Mouse (Mus musculus) embryonic fibroblast, embryonic 13.5 days (primary cell): ENCODE results near the gene Nhlh1. TPM values are rescaled to one million over a fixed set of nuclear protein-coding genes. Genes with fewer than 3 reads are reported as not detected.

ENCODE experiments used
- H3K27ac ChIP-seq: 2 replicates; pipeline ENCODE4 v1.5.1; 2012; ENCODE audit warnings: low read length, control low read depth, inconsistent platforms; ENCODE audit not compliant: insufficient read depth
- H3K4me1 ChIP-seq: 2 replicates; pipeline ENCODE4 v1.6.1; 2011; ENCODE audit warnings: low read length; ENCODE audit not compliant: control insufficient read depth, insufficient read depth
- H3K4me3 ChIP-seq: 2 replicates; pipeline ENCODE4 v1.5.1; 2011; ENCODE audit warnings: mild to moderate bottlenecking, control low read depth, low read length; ENCODE audit not compliant: insufficient read depth
- CTCF ChIP-seq: IDR thresholded peaks from 2 replicates; pipeline ENCODE4 v1.5.1; 2011; ENCODE audit warnings: mild to moderate bottlenecking, control low read depth, low read length, moderate library complexity, borderline replicate concordance; ENCODE audit not compliant: insufficient read depth
- POLR2A ChIP-seq: IDR thresholded peaks from 2 replicates; pipeline ENCODE4 v1.6.1; 2011; ENCODE audit warnings: low read depth, mild to moderate bottlenecking, control low read depth, low read length, moderate library complexity
- polyA plus RNA-seq: library from polyadenylated mRNA; stranded (reverse); fragments of >200 nt; gene quantifications from 2 replicates; pipeline ENCODE4 v1.2.4, GENCODE M21; 2011; ENCODE audit warnings: low read depth; ENCODE audit not compliant: missing spikeins, insufficient read length

The Nhlh1 gene
- polyA plus RNA-seq, 1 experiment: not detected

- H3K27ac ChIP-seq: no peak overlapping the region
- TF ChIP-seq CTCF (no peak), POLR2A (no peak)
- H3K4me1 ChIP-seq: no peaks in the 10 kb centered on the region
- H3K4me3 ChIP-seq: no peak overlapping the region
Observed at GRCm38 (mm10) chr1:172016660-172017516, 40.5 kb downstream of the Nhlh1 start.

- Histone ChIP-seq H3K4me1 (no peaks in the 10 kb centered on the region), H3K4me3 (no peak overlapping the region), H3K27ac (no peak overlapping the region)
- TF ChIP-seq CTCF (no peak), POLR2A (no peak)
Observed at GRCm38 (mm10) chr1:172016031-172016430, 41.3 kb downstream of the Nhlh1 start.

GRCm38 (mm10) chr1:172015312-172015939 lies 41.9 kb downstream of the Nhlh1 start:
- Histone ChIP-seq H3K4me1 (no peaks in the 10 kb centered on the region), H3K27ac (no peak overlapping the region)

GRCm38 (mm10) chr1:172014771-172015170 lies 42.6 kb downstream of the Nhlh1 start:
- Histone ChIP-seq H3K27ac (no peak overlapping the region), H3K4me3 (no peak overlapping the region), H3K4me1 (no peaks in the 10 kb centered on the region)
- TF ChIP-seq POLR2A: no peak
- no peak for TF ChIP-seq CTCF

More at GRCm38 (mm10) chr1:172015312-172015939, 41.9 kb downstream of the Nhlh1 start:
- H3K4me3 ChIP-seq: no peak overlapping the region
- no peak for TF ChIP-seq CTCF
- no peak for TF ChIP-seq POLR2A

- H3K27ac ChIP-seq: no peak overlapping the region
- H3K4me1 ChIP-seq: no peaks in the 10 kb centered on the region
- H3K4me3 ChIP-seq: no peak overlapping the region
- TF ChIP-seq CTCF: peak; percentile 65; the same call in 1 of the 2 replicates
- no peak for TF ChIP-seq POLR2A
Observed at GRCm38 (mm10) chr1:172012030-172012429, 45.3 kb downstream of the Nhlh1 start.

GRCm38 (mm10) chr1:172010042-172010824 lies 47.1 kb downstream of the Nhlh1 start:
- Histone ChIP-seq H3K27ac (no peak overlapping the region), H3K4me3 (no peak overlapping the region), H3K4me1 (no peaks in the 10 kb centered on the region)
- TF ChIP-seq POLR2A (no peak), CTCF (no peak)

GRCm38 (mm10) chr1:172009406-172009805 lies 48.0 kb downstream of the Nhlh1 start:
- no peak for TF ChIP-seq CTCF
- no peak for TF ChIP-seq POLR2A
- no peaks in the 10 kb centered on the region for H3K4me1 ChIP-seq
- no peak overlapping the region for H3K27ac ChIP-seq
- no peak overlapping the region for H3K4me3 ChIP-seq

GRCm38 (mm10) chr1:172008351-172008750 lies 49.0 kb downstream of the Nhlh1 start:
- no peak overlapping the region for H3K27ac ChIP-seq
- H3K4me1 ChIP-seq: no peaks in the 10 kb centered on the region
- TF ChIP-seq CTCF: no peak
- TF ChIP-seq POLR2A: no peak
- H3K4me3 ChIP-seq: no peak overlapping the region

GRCm38 (mm10) chr1:172007761-172008160 lies 49.6 kb downstream of the Nhlh1 start:
- TF ChIP-seq POLR2A: no peak
- no peak overlapping the region for H3K27ac ChIP-seq
- no peaks in the 10 kb centered on the region for H3K4me1 ChIP-seq
- no peak overlapping the region for H3K4me3 ChIP-seq

Other genes starting within 250 kb of the Nhlh1 start
- 0.33 and 2.0 TPM in 2 replicates for gene Cd84, start 217.9 kb downstream of the Nhlh1 start, polyA plus RNA-seq
- gene Gm10521, start 161.9 kb downstream of the Nhlh1 start, polyA plus RNA-seq: not detected in 2 replicates
- gene Slamf6, start 140.1 kb downstream of the Nhlh1 start, polyA plus RNA-seq: not detected in 2 replicates
- 9.1 and 12.3 TPM in 2 replicates for gene Vangl2, start 29.1 kb downstream of the Nhlh1 start, polyA plus RNA-seq
- gene Copa, start 25.0 kb upstream of the Nhlh1 start, polyA plus RNA-seq: 369 and 398 TPM in 2 replicates
- gene Ncstn, start 25.2 kb upstream of the Nhlh1 start, polyA plus RNA-seq: 122 and 145 TPM in 2 replicates
- gene Pex19, start 69.2 kb upstream of the Nhlh1 start, polyA plus RNA-seq: 88.3 and 98.7 TPM in 2 replicates
- 73.1 and 83.4 TPM in 2 replicates for gene Dcaf8, start 90.5 kb upstream of the Nhlh1 start, polyA plus RNA-seq
- 140 and 154 TPM in 2 replicates for gene Pea15a, start 149.2 kb upstream of the Nhlh1 start, polyA plus RNA-seq
- gene Casq1, start 162.3 kb upstream of the Nhlh1 start, polyA plus RNA-seq: not detected in 2 replicates
- not detected in 2 replicates for gene Atp1a4, start 200.8 kb upstream of the Nhlh1 start, polyA plus RNA-seq
- gene Igsf8, start 204.1 kb upstream of the Nhlh1 start, polyA plus RNA-seq: 49.8 and 55.6 TPM in 2 replicates
- 0.39 TPM in 1 of 2 replicates, not detected in the other for gene Atp1a2, start 240.5 kb upstream of the Nhlh1 start, polyA plus RNA-seq